Mouse (Mus musculus) heart, postnatal 0 days (tissue): ENCODE data around the gene Arfip2. TPM values are rescaled to one million over a fixed set of nuclear protein-coding genes. Genes with fewer than 3 reads are reported as not detected.

ENCODE experiments used
- ATAC-seq: fragments of 200-750 bp; cut with Nextera tagmentation; 2 replicates; pipeline ENCODE4 v1.8.0; 2017; ENCODE audit warnings: low read depth, moderate number of reproducible peaks, moderate library complexity; ENCODE audit not compliant: insufficient read depth
- DNase-seq: peaks from one replicate; pipeline ENCODE4 v3.0.0-alpha.2; 2016; ENCODE audit warnings: low spot score
- H3K27ac ChIP-seq: fragments of 300-500 bp; sonication (generic); 2 replicates; pipeline ENCODE4 v1.5.1; 2014; ENCODE audit warnings: low read depth, mild to moderate bottlenecking
- H3K27me3 ChIP-seq: fragments of 300-500 bp; sonication (generic); 2 replicates; pipeline ENCODE4 v1.6.1; 2014; ENCODE audit warnings: low read length, mixed read lengths; ENCODE audit not compliant: control insufficient read depth, insufficient read depth
- H3K36me3 ChIP-seq: fragments of 300-500 bp; sonication (generic); replicated peaks from 2 replicates; pipeline ENCODE4 v1.6.1; 2014; ENCODE audit warnings: low read length, mixed read lengths; ENCODE audit not compliant: control insufficient read depth, insufficient read depth
- H3K4me1 ChIP-seq: fragments of 300-500 bp; sonication (generic); 2 replicates; pipeline ENCODE4 v1.6.1; 2014; ENCODE audit warnings: antibody characterized with exemption; ENCODE audit not compliant: control insufficient read depth, insufficient read depth
- H3K4me2 ChIP-seq: fragments of 300-500 bp; sonication (generic); 2 replicates; pipeline ENCODE4 v1.6.1; 2014; ENCODE audit warnings: low read depth, mild to moderate bottlenecking, low read length, moderate library complexity
- H3K4me3 ChIP-seq: fragments of 300-500 bp; sonication (generic); 2 replicates; pipeline ENCODE4 v1.5.1; 2014; ENCODE audit warnings: low read depth, low read length
- H3K9ac ChIP-seq: fragments of 300-500 bp; sonication (generic); replicated peaks from 2 replicates; pipeline ENCODE4 v1.6.1; 2014; ENCODE audit warnings: low read depth, low read length, mixed read lengths
- H3K9me3 ChIP-seq: fragments of 300-500 bp; sonication (generic); replicated peaks from 2 replicates; pipeline ENCODE4 v1.6.1; 2016; ENCODE audit warnings: low read length; ENCODE audit not compliant: control insufficient read depth
- CTCF ChIP-seq: IDR thresholded peaks from 2 replicates; pipeline ENCODE4 v1.5.1; 2016; ENCODE audit warnings: antibody characterized with exemption, control low read depth, low read depth
- EP300 ChIP-seq: IDR thresholded peaks from 2 replicates; pipeline ENCODE4 v1.6.1; 2016; ENCODE audit warnings: antibody characterized with exemption, low read depth
- WGBS: fragments of 180-500 bp; shearing (Covaris S2); extraction: QIAGEN DNeasy Blood & Tissue Kit; methylation state at CpG from one replicate; pipeline ENCODE4 v1.1.7; 2014; 5-methylcytosine and 5-hydroxymethylcytosine counted together
- polyA plus RNA-seq: library from polyadenylated mRNA; unstranded; fragments of >200 nt; fragmentation: Nextera tagmentation; extraction: Ambion mirVana; gene quantifications from 2 replicates; pipeline ENCODE4 v1.2.1, GENCODE M21; 2015
- total RNA-seq: library from RNA; depleted of rRNA; stranded (reverse); fragments of >200 nt; gene quantifications from 2 replicates; pipeline ENCODE4 v1.2.3, GENCODE M21; 2014; ENCODE audit warnings: low replicate concordance

The Arfip2 gene
- total and polyA plus RNA-seq, 2 experiments from 2014 or later: 31.7 to 80.4 TPM

- ATAC-seq (peak; percentile 93), DNase-seq (peak; percentile 90)
- WGBS: under 1% methylated on average over 42 of the region's 71 CpGs
- H3K9me3 ChIP-seq: no peaks in the 10 kb centered on the region
- peaks cover 25% of the 10 kb centered on the region for H3K4me1 ChIP-seq
- peak within 1 kb of the TSS; percentile 61 for H3K27ac ChIP-seq
- no peaks in the 10 kb centered on the region for H3K27me3 ChIP-seq
- peak within 1 kb of the TSS; percentile 72 for H3K4me3 ChIP-seq
- peaks cover 24% of the 10 kb centered on the region for H3K36me3 ChIP-seq
- peak within 1 kb of the TSS; percentile 74 for H3K9ac ChIP-seq
- TF ChIP-seq CTCF (no peak), EP300 (no peak)
- peak within 1 kb of the TSS; percentile 80 for H3K4me2 ChIP-seq
These were observed 7.0 kb downstream of the Arfip2 start, which contains the start of gene Trim3 for GRCm38 (mm10) chr7:105633127-105633800. TSS of gene Trim3 (minus strand) at chr7:105633571.

GRCm38 (mm10) chr7:105632551-105632972 is 7.7 kb downstream of the Arfip2 start:
- peak overlapping the region; percentile 80 for H3K4me2 ChIP-seq

GRCm38 (mm10) chr7:105628633-105629032 is 11.6 kb downstream of the Arfip2 start:
- no peak overlapping the region; the same call in 1 of the 2 replicates for H3K4me2 ChIP-seq
- TF ChIP-seq EP300: no peak
- TF ChIP-seq CTCF: no peak
- peaks cover 17% of the 10 kb centered on the region for H3K36me3 ChIP-seq
- H3K9me3 ChIP-seq: no peaks in the 10 kb centered on the region
- peak overlapping the region; percentile 67 for H3K27ac ChIP-seq
- peaks cover 13% of the 10 kb centered on the region for H3K4me1 ChIP-seq
- H3K27me3 ChIP-seq: no peaks in the 10 kb centered on the region
- peak; percentile 85 for DNase-seq
- WGBS: 0% methylated on average over 3 of the region's 3 CpGs
- no peak overlapping the region for H3K9ac ChIP-seq
- peak; percentile 72 for ATAC-seq
- no peak overlapping the region for H3K4me3 ChIP-seq

More at GRCm38 (mm10) chr7:105632551-105632972, 7.7 kb downstream of the Arfip2 start:
- Histone ChIP-seq H3K36me3 (peaks cover 21% of the 10 kb centered on the region), H3K4me3 (peak overlapping the region; percentile 72), H3K9ac (peak overlapping the region; percentile 74), H3K9me3 (no peaks in the 10 kb centered on the region), H3K4me1 (peaks cover 25% of the 10 kb centered on the region), H3K27ac (peak overlapping the region; percentile 56; the same call in 1 of the 2 replicates), H3K27me3 (no peaks in the 10 kb centered on the region)
- no peak for TF ChIP-seq EP300
- TF ChIP-seq CTCF: no peak
- DNase-seq: no peak
- ATAC-seq: no peak
- WGBS: 17% methylated on average over 4 of the region's 4 CpGs

GRCm38 (mm10) chr7:105625397-105625796 is 14.8 kb downstream of the Arfip2 start:
- peaks cover 41% of the 10 kb centered on the region for H3K36me3 ChIP-seq
- 69% methylated on average over 6 of the region's 6 CpGs for WGBS

GRCm38 (mm10) chr7:105621646-105622292 is 18.4 kb downstream of the Arfip2 start:
- WGBS: 69% methylated on average over 8 of the region's 8 CpGs
- H3K27ac ChIP-seq: no peak overlapping the region
- no peaks in the 10 kb centered on the region for H3K27me3 ChIP-seq
- H3K4me2 ChIP-seq: no peak overlapping the region
- TF ChIP-seq EP300: no peak
- TF ChIP-seq CTCF: no peak
- H3K4me3 ChIP-seq: no peak overlapping the region
- H3K36me3 ChIP-seq: peaks cover 73% of the 10 kb centered on the region
- H3K4me1 ChIP-seq: no peaks in the 10 kb centered on the region
- no peaks in the 10 kb centered on the region for H3K9me3 ChIP-seq
- DNase-seq: no peak
- no peak overlapping the region for H3K9ac ChIP-seq
- ATAC-seq: no peak

More at GRCm38 (mm10) chr7:105625397-105625796, 14.8 kb downstream of the Arfip2 start:
- H3K4me1 ChIP-seq: peaks cover 6% of the 10 kb centered on the region
- no peaks in the 10 kb centered on the region for H3K27me3 ChIP-seq
- TF ChIP-seq EP300 (no peak), CTCF (no peak)
- DNase-seq (no peak), ATAC-seq (no peak)
- no peaks in the 10 kb centered on the region for H3K9me3 ChIP-seq
- H3K9ac ChIP-seq: no peak overlapping the region
- H3K4me3 ChIP-seq: no peak overlapping the region
- H3K4me2 ChIP-seq: no peak overlapping the region
- H3K27ac ChIP-seq: no peak overlapping the region
